Mouse (Mus musculus) Muller cell, postnatal 12 days (primary cell): Measurements from ENCODE around the gene Arnt.
"Not testable (repeated sequence)": the region's sequence is repeated elsewhere in the genome, so short reads cannot be mapped to it uniquely, and the experiment has no call there.

ENCODE experiments used
- DNase-seq: peaks from one replicate; pipeline ENCODE4 v3.0.0-alpha.2; 2015; ENCODE audit errors: inconsistent ontology term

The Arnt gene

GRCm38 (mm10) chr3:95526622-95527211 lies 92.5 kb downstream of the Arnt start, which contains the start of gene Ctss:
Gene Ctss (plus strand): TSS chr3:95526786.
- no peak for DNase-seq

GRCm38 (mm10) chr3:95529814-95530213 lies 95.6 kb downstream of the Arnt start:
- no peak for DNase-seq

GRCm38 (mm10) chr3:95531025-95531424 lies 96.8 kb downstream of the Arnt start:
- DNase-seq, result no peak

GRCm38 (mm10) chr3:95533364-95533763 lies 99.2 kb downstream of the Arnt start:
- DNase-seq, result no peak

GRCm38 (mm10) chr3:95534927-95535326 lies 100.7 kb downstream of the Arnt start:
- DNase-seq, result no peak

- no peak for DNase-seq
These were observed 104.7 kb downstream of the Arnt start for GRCm38 (mm10) chr3:95538936-95539335.

- DNase-seq, result no peak
These were observed 105.6 kb downstream of the Arnt start for GRCm38 (mm10) chr3:95539837-95540236.

GRCm38 (mm10) chr3:95541186-95541585 lies 107.0 kb downstream of the Arnt start:
- DNase-seq, result not testable (repeated sequence)

- no peak for DNase-seq
These were observed 108.0 kb downstream of the Arnt start for GRCm38 (mm10) chr3:95542171-95542570.

- DNase-seq, result no peak
These were observed 108.8 kb downstream of the Arnt start for GRCm38 (mm10) chr3:95542981-95543380.
